Mouse (Mus musculus) activated CD4-positive, CD25-positive, alpha-beta regulatory T cell, adult 4 months (primary cell): ENCODE measurements around the gene Unc13a. TPM values are rescaled to one million over a fixed set of nuclear protein-coding genes. Genes with fewer than 3 reads are reported as not detected.
A peak's percentile ranks its signal among the peaks of the same experiment; 100 is the strongest.

Source experiments
- ATAC-seq: one replicate; pipeline ENCODE4 v1.8.0; 2017
- polyA plus RNA-seq, 2 experiments: library from polyadenylated mRNA; unstranded; fragments of 100-300 nt; shearing (Covaris generic); gene quantifications; one replicate each; pipeline ENCODE4 v1.2.1; 2017

The Unc13a gene
- polyA plus RNA-seq, 2 experiments from 2014 or later = 0.37 to 0.93 TPM

GRCm38 (mm10) chr8:71686143-71686734, 14.7 kb upstream of the Unc13a start:
- no peak for ATAC-seq

GRCm38 (mm10) chr8:71685573-71685972, 14.0 kb upstream of the Unc13a start:
- no peak for ATAC-seq

GRCm38 (mm10) chr8:71684701-71685100, 13.1 kb upstream of the Unc13a start:
- ATAC-seq = no peak

GRCm38 (mm10) chr8:71682832-71683231, 11.3 kb upstream of the Unc13a start:
- no peak for ATAC-seq

- ATAC-seq = no peak
These were observed 9.9 kb upstream of the Unc13a start for GRCm38 (mm10) chr8:71681369-71681915.

GRCm38 (mm10) chr8:71680471-71680870, 8.9 kb upstream of the Unc13a start:
- ATAC-seq = no peak

- ATAC-seq = no peak
These were observed 8.1 kb upstream of the Unc13a start for GRCm38 (mm10) chr8:71679550-71680168.

GRCm38 (mm10) chr8:71679116-71679515, 7.6 kb upstream of the Unc13a start:
- ATAC-seq = no peak

- no peak for ATAC-seq
These were observed 6.7 kb upstream of the Unc13a start for GRCm38 (mm10) chr8:71678216-71678615.

GRCm38 (mm10) chr8:71677555-71677954, 6.0 kb upstream of the Unc13a start:
- no peak for ATAC-seq

GRCm38 (mm10) chr8:71676803-71677202, 5.2 kb upstream of the Unc13a start:
- ATAC-seq = no peak

GRCm38 (mm10) chr8:71676020-71676741, 4.6 kb upstream of the Unc13a start, which contains the start of gene Jak3:
Gene Jak3 (plus strand): TSS chr8:71676296.
- ATAC-seq = peak; percentile 73

- ATAC-seq = no peak
These were observed 4.0 kb upstream of the Unc13a start for GRCm38 (mm10) chr8:71675456-71676019.

GRCm38 (mm10) chr8:71674071-71674470, 2.5 kb upstream of the Unc13a start:
- no peak for ATAC-seq

GRCm38 (mm10) chr8:71672168-71672735, 695 bp upstream of the Unc13a start:
- ATAC-seq = no peak

GRCm38 (mm10) chr8:71670621-71671548, 672 bp downstream of the Unc13a start:
- ATAC-seq = peak; percentile 8

- ATAC-seq = no peak
These were observed 1.4 kb downstream of the Unc13a start for GRCm38 (mm10) chr8:71670198-71670597.

GRCm38 (mm10) chr8:71668220-71668975, 3.2 kb downstream of the Unc13a start:
- peak; percentile 76 for ATAC-seq

- no peak for ATAC-seq
These were observed 4.3 kb downstream of the Unc13a start for GRCm38 (mm10) chr8:71667256-71667655.

GRCm38 (mm10) chr8:71666855-71667254, 4.7 kb downstream of the Unc13a start:
- ATAC-seq = no peak
